Mouse (Mus musculus) common myeloid progenitor, adult 5-6 weeks (primary cell): ENCODE data around the gene Tmem52b. TPM values are rescaled to one million over a fixed set of nuclear protein-coding genes. Genes with fewer than 3 reads are reported as not detected.

Experiments
- total RNA-seq: library from RNA; stranded (forward); fragments of 200-1000, 187-1606 nt; gene quantifications from 2 replicates; pipeline ENCODE4 v1.2.3, GENCODE M21; 2017

Tmem52b gene
- total RNA-seq, 1 experiment from 2014 or later, result 0.18 TPM

Other genes starting within 250 kb of the Tmem52b start
- 245 and 273 TPM in 2 replicates for gene Cd69, start 237.1 kb upstream of the Tmem52b start, total RNA-seq
- 0.14 TPM in 1 of 2 replicates, not detected in the other for gene 4922502D21Rik, start 180.8 kb upstream of the Tmem52b start, total RNA-seq
- gene Clec12a, start 169.9 kb upstream of the Tmem52b start, total RNA-seq, result 117 and 140 TPM in 2 replicates
- gene Clec12b, start 126.7 kb upstream of the Tmem52b start, total RNA-seq, result not detected in 2 replicates
- gene Clec1b, start 115.3 kb upstream of the Tmem52b start, total RNA-seq, result 2.4 and 5.3 TPM in 2 replicates
- gene Clec9a, start 103.7 kb upstream of the Tmem52b start, total RNA-seq, result 1.8 and 6.7 TPM in 2 replicates
- gene Clec1a, start 60.6 kb upstream of the Tmem52b start, total RNA-seq, result 0.14 TPM in 1 of 2 replicates, not detected in the other
- gene Olr1, start 5.4 kb upstream of the Tmem52b start, total RNA-seq, result 0.82 and 1.1 TPM in 2 replicates
- 90.8 and 91.1 TPM in 2 replicates for gene Gabarapl1, start 20.6 kb downstream of the Tmem52b start, total RNA-seq
- gene Klre1, start 65.3 kb downstream of the Tmem52b start, total RNA-seq, result 2.0 TPM in 1 of 2 replicates, not detected in the other
- 2.8 and 7.4 TPM in 2 replicates for gene Klrd1, start 79.2 kb downstream of the Tmem52b start, total RNA-seq
- 2.5 and 2.6 TPM in 2 replicates for gene Klrk1, start 111.3 kb downstream of the Tmem52b start, total RNA-seq
- not detected in 2 replicates for gene Klrc3, start 130.8 kb downstream of the Tmem52b start, total RNA-seq
- gene Klrc2, start 148.1 kb downstream of the Tmem52b start, total RNA-seq, result not detected in 2 replicates
- gene Klrc1, start 166.4 kb downstream of the Tmem52b start, total RNA-seq, result not detected in 2 replicates
- not detected in 2 replicates for gene Klri1, start 204.6 kb downstream of the Tmem52b start, total RNA-seq
- gene Klri2, start 227.9 kb downstream of the Tmem52b start, total RNA-seq, result 0.09 TPM in 1 of 2 replicates, not detected in the other